Mouse (Mus musculus) G1E (cell line): Measurements from ENCODE around the gene Kpna2. TPM values are rescaled to one million over a fixed set of nuclear protein-coding genes. Genes with fewer than 3 reads are reported as not detected.
"Not testable (repeated sequence)": the region's sequence is repeated elsewhere in the genome, so short reads cannot be mapped to it uniquely, and the experiment has no call there.

Experiments used
- ATAC-seq: 2 replicates; pipeline ENCODE4 v1.8.0; 2016; ENCODE audit warnings: mild to moderate bottlenecking; ENCODE audit not compliant: insufficient number of reproducible peaks, poor library complexity, low FRiP score, severe bottlenecking; ENCODE audit errors: extremely low read depth
- DNase-seq: peaks from one replicate; pipeline ENCODE4 v3.0.0; 2012; ENCODE audit warnings: low spot score
- H3K27me3 ChIP-seq: 2 replicates; pipeline ENCODE4 v1.6.1; 2012; ENCODE audit warnings: mild to moderate bottlenecking, low read length, inconsistent platforms; ENCODE audit not compliant: insufficient read depth
- H3K36me3 ChIP-seq: replicated peaks from 2 replicates; pipeline ENCODE3; 2012; ENCODE audit warnings: mild to moderate bottlenecking, inconsistent platforms
- H3K4me1 ChIP-seq: 2 replicates; pipeline ENCODE4 v1.6.1; 2012; ENCODE audit warnings: low read depth, low read length, inconsistent platforms, mixed read lengths; ENCODE audit not compliant: insufficient read depth
- H3K4me3 ChIP-seq: 2 replicates; pipeline ENCODE4 v1.5.1; 2012; ENCODE audit warnings: low read depth, mild to moderate bottlenecking, inconsistent platforms, low read length, moderate library complexity, mixed read lengths
- H3K9me3 ChIP-seq: replicated peaks from 2 replicates; pipeline ENCODE4 v1.6.1; 2012; ENCODE audit warnings: inconsistent platforms
- CTCF ChIP-seq: IDR thresholded peaks from 2 replicates; pipeline ENCODE4 v1.5.1; 2012; ENCODE audit warnings: low read depth, low read length, inconsistent platforms, mixed read lengths
- GATA1 ChIP-seq: IDR thresholded peaks from 2 replicates; pipeline ENCODE4 v1.6.1; 2012; ENCODE audit warnings: borderline replicate concordance, low read length, inconsistent platforms, mixed read lengths
- GATA2 ChIP-seq: IDR thresholded peaks from 2 replicates; pipeline ENCODE4 v1.6.1; 2012; ENCODE audit warnings: low read depth, low read length, inconsistent platforms, borderline replicate concordance
- POLR2AphosphoS5 ChIP-seq: IDR thresholded peaks from 2 replicates; pipeline ENCODE4 v1.6.1; 2012; ENCODE audit warnings: low read depth, low read length, inconsistent platforms; ENCODE audit not compliant: insufficient replicate concordance
- TAL1 ChIP-seq: conservative IDR thresholded peaks from 2 replicates; pipeline ENCODE4 v1.6.1; 2012; ENCODE audit warnings: low read depth, low read length, inconsistent platforms, mixed read lengths
- polyA plus RNA-seq: library from polyadenylated mRNA; stranded (reverse); fragments of >175 nt; gene quantifications from 2 replicates; pipeline ENCODE4 v1.2.3, GENCODE M21; 2012
- total RNA-seq, 2 experiments: library from RNA; stranded (forward) in 1 of 2; stranded (reverse) in 1 of 2; fragments of 200-1000 nt in 1 of 2; fragments of >200 nt in 1 of 2; fragmentation: Nextera tagmentation in 1 of 2; gene quantifications; 2 replicates each; pipeline ENCODE4 v1.2.3; 2014 to 2017

Gene Kpna2
- total and polyA plus RNA-seq, 3 experiments = 13.7 to 432 (median 62.0) TPM

DNA sequence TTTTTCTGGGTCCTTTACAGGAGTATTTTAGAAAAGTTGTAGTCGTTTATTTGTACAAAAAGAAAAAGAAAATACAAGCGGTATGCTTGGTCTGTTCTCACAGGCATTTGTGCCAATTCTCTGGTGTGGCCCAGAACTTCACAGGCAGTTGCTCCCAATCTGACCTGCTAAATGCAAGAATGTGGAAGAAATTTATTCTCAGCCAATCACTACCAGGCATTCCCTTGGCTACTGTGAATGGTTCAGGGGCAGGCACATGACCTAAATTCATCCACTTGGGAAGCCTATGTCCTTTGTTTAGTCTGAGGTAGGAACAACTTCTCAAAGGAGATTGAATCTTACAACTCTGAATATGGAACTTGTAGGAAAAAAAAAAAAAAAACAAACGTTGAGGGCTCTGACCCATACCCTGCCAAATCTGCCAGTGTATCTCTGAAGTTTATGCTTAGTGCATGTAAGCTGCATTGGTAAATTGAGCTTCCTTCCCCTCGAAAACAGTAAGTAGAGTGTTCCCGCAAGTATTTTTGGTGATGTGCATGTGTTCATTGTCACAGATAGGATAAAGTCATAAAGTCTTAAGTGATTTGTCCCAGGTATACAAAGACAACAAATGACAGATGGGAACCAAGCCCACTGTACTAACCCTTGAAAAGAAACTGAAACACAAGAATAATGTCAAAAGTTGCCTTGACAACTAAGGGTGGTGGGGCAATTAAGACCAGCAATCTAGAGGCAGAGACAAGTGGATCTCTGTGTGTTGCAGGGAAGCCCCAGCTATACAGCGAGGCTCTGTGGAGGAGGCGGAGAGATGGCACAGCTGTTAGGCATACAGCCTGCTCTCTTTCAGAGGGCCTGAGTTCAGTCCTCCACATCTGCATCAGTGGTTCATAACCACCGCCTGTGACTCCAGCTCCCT lies 2.7 kb upstream of the Kpna2 start:
- Histone ChIP-seq H3K4me3 (no peak overlapping the region), H3K9me3 (no peaks in the 10 kb centered on the region), H3K4me1 (peaks cover 9% of the 10 kb centered on the region), H3K27me3 (peaks cover 8% of the 10 kb centered on the region; the same call in 1 of the 2 replicates), H3K36me3 (peaks cover 8% of the 10 kb centered on the region)
- no peak for TF ChIP-seq POLR2AphosphoS5
- no peak for TF ChIP-seq TAL1
- no peak for TF ChIP-seq GATA1
- TF ChIP-seq CTCF = no peak
- ATAC-seq (no peak), DNase-seq (no peak)

DNA sequence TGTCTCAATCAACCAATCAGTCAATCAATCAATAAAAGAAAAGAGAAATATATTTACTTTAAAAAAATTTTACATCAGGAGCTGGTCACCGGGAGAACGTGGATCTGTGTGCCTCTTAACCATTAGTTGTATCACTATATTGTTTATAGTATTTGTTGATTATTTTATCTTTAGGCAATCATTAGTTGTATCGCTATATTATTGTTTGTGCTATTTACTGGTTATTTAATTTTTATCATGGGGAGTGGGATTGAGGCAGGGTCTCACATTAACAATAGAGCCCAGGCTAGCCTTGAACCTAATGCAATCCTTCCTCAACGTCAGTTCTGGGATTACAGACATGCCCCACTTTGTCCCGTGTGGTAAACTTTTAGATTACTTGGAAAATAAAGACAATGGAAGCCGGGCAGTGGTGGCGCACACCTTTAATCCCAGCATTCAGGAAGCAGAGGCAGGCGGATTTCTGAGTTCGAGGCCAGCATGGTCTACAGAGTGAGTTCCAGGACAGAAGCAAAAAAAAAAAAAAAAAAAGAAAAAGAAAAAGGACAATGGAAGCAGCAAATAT lies 690 bp upstream of the Kpna2 start:
- no peak for ATAC-seq
- TF ChIP-seq POLR2AphosphoS5 (no peak), GATA1 (no peak), CTCF (no peak), GATA2 (no peak), TAL1 (no peak)
- Histone ChIP-seq H3K4me1 (peaks cover 22% of the 10 kb centered on the region), H3K9me3 (no peaks in the 10 kb centered on the region), H3K36me3 (peaks cover 28% of the 10 kb centered on the region), H3K4me3 (no peak overlapping the region), H3K27me3 (peaks cover 4% of the 10 kb centered on the region; the same call in 1 of the 2 replicates)
- DNase-seq = no peak

DNA sequence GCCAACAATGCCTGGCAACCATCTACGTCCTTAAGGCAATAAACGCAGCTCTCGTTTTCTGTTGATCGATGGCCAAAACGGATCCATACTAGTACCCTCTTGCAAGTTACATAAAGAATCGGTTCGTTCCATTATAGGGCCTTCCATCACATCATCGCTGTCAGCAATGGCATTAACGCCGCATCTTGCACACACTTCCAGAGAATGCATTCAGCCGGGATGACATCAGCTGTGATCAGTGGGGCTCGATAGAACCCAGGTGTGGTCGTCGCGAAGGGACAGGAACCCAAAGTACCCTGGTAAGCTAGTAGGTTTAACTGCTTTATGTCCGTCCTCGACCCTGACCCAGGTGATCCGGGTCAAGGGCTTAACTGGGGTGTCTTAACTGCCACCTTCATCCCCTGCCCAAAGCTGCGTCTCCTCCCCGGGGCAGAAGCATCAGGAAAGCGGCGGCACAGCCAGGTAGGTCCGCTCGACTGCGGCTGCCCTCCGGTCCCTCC lies 640 bp downstream of the Kpna2 start:
- peaks cover 34% of the 10 kb centered on the region for H3K4me1 ChIP-seq
- H3K36me3 ChIP-seq = peaks cover 41% of the 10 kb centered on the region
- no peaks in the 10 kb centered on the region for H3K9me3 ChIP-seq
- DNase-seq = peak; percentile 16
- peak overlapping the region; percentile 98 for H3K4me3 ChIP-seq
- TF ChIP-seq POLR2AphosphoS5 (no peak), GATA1 (no peak), CTCF (no peak), TAL1 (no peak), GATA2 (no peak)
- no peak for ATAC-seq
- H3K27me3 ChIP-seq = 0 out of 2 replicates have a peak, but pooled peaks cover 1% of the 10 kb centered on the region

DNA sequence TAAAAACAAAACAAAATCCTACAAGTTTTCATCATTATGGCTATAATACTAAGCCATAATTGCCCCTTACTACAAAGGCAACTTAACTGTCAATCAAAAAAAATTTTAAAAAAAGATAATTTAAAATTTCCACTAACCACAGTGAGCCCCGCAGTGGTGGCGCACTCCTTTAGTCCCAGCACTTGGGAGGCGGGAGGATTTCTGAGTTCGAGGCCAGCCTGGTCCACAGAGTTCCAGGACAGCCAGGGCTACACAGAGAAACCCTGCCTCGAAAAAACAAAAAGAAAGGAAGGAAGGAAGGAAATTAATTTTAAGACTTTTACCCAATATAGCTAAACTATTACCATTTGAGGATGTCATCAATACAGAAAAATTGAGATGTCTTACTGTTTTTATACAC lies 1.4 kb downstream of the Kpna2 start:
- no peak for ATAC-seq
- H3K9me3 ChIP-seq = no peaks in the 10 kb centered on the region
- DNase-seq = no peak
- H3K36me3 ChIP-seq = peaks cover 48% of the 10 kb centered on the region
- H3K4me1 ChIP-seq = peaks cover 34% of the 10 kb centered on the region
- H3K27me3 ChIP-seq = no peaks in the 10 kb centered on the region
- TF ChIP-seq TAL1 (no peak), GATA2 (no peak), POLR2AphosphoS5 (no peak), GATA1 (no peak), CTCF (no peak)
- H3K4me3 ChIP-seq = peak overlapping the region; percentile 98

DNA sequence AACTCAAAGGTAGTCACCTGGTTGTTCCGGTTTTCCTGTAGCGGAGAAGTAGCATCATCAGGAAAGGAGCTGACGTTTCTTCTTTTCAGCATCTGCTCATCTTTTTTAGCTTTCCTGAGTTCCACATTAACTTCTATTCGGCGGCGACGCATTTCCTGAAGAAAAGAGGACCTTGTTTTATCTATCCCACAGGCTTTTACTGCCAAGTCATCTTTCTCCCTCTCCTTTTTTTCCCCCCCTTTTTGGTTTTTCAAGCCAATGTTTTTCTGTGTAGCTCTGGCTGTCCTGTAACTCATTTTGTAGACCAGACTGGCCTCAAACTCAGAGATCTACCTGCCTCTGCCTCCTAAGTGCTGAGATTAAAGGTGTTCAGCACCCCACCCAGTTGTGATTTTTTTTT lies 2.8 kb downstream of the Kpna2 start:
- not testable (repeated sequence) for H3K4me3 ChIP-seq, DNase-seq, H3K9me3 ChIP-seq, H3K27me3 ChIP-seq, ATAC-seq
- H3K4me1 ChIP-seq = peaks cover 37% of the 10 kb centered on the region
- H3K36me3 ChIP-seq = peaks cover 62% of the 10 kb centered on the region

DNA sequence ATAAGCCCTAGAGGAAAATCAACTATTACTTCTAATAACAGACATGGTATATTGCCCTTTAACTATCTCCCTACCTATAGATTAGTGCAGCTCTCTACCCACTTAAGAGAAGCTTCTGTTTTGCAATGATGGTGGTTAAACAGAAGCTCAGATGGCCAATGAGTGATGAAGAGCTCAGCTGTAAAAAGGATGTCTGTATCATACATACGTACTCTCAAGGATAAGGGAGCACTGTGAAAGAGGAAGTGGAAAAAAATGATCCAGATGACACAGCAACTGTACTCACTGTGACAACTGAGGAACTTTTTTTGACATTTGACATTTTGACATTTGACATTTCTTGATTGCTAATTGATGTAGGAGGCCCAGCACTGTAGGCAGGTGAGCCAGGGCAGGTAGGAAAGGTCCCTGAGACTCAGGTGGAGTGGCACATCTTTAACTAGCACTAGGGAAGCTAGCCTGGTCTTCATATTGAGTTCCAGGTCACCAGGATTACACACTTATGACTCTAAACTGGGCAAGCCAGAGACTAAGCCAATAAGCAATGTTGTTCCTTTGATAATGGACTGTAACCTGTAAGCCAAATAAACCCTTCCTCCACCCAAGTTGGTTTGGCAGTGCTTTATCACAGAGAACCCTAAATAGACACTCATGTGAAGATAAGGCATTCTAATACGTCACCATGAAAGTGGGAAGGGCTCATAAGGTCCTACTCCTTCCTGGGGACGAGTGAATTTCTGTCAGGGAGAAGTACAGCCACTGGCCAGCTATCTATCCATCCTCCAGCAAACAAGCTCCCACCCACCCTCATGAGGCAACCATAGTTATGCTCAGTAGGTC lies 4.9 kb downstream of the Kpna2 start:
- Histone ChIP-seq H3K4me3 (no peak overlapping the region), H3K27me3 (no peaks in the 10 kb centered on the region), H3K9me3 (no peaks in the 10 kb centered on the region), H3K36me3 (peaks cover 81% of the 10 kb centered on the region), H3K4me1 (peaks cover 35% of the 10 kb centered on the region)
- peak; percentile 15 for DNase-seq
- TF ChIP-seq CTCF = no peak
- TF ChIP-seq POLR2AphosphoS5 = no peak
- no peak for TF ChIP-seq TAL1
- TF ChIP-seq GATA2 = no peak
- TF ChIP-seq GATA1 = no peak
- ATAC-seq = no peak
